Mouse (Mus musculus): ENCODE measurements at regions not wholly inside any gene's neighbourhood (a gene's known extent, or its start where the extent isn't known, plus 50 kb on each side); places are given as distances from the start of the nearest gene placed in this dataset.

GRCm38 (mm10) chr9:100266528-100267387 lies 219.8 kb downstream of the Il20rb start:
- no peak for ATAC-seq (replicated peaks; ENCODE audit: poor library complexity, severe bottlenecking)

- no peak for ATAC-seq (replicated peaks; ENCODE audit: poor library complexity, severe bottlenecking)
Observed at GRCm38 (mm10) chr9:100252409-100252808, 234.2 kb downstream of the Il20rb start.

Measured in granulocyte monocyte progenitor cell, adult 5-6 weeks (primary cell).